In genomic region chr7:19265147-19265546, GRCm38 (mm10) we compare ENCODE assay signal across 11 mouse cellular contexts. TPM values are rescaled to one million over a fixed set of nuclear protein-coding genes. Genes with fewer than 3 reads are reported as not detected.
A peak's percentile ranks its signal among the peaks of the same experiment; 100 is the strongest.
DNase-seq lines count a peak whose midpoint lies in the region; ATAC-seq lines count a peak whose summit lies in the region.
"Had no signal": no experiment of that assay in that cellular context is flagged by ENCODE, and none has a peak within 500 bp of the region (broad histone marks: within the 10 kb centered on the region; RNA-seq: fewer than 3 reads in every experiment).

No protein-coding gene starts in this region.

- H3K4me2 ChIP-seq in heart, embryonic 11.5 days: peak overlapping the region; percentile 45
- H3K4me2 ChIP-seq: forebrain, embryonic 15.5 days had no signal

- H3K27me3 ChIP-seq in heart, embryonic 11.5 days (ENCODE audit: control insufficient read depth, insufficient read depth, low read length): no peaks in the 10 kb centered on the region
- H3K27me3 ChIP-seq: forebrain, embryonic 15.5 days had no signal

- intact Hi-C loops in heart, postnatal 36 days (cut with DNase I): no loop called here

- peaks cover 34% of the 10 kb centered on the region for H3K36me3 ChIP-seq in heart, embryonic 11.5 days (ENCODE audit: control insufficient read depth, insufficient read depth, low read length)

- H3K9me3 ChIP-seq in heart, embryonic 11.5 days (replicated peaks; ENCODE audit: control insufficient read depth, low read length): no peaks in the 10 kb centered on the region
- H3K9me3 ChIP-seq: forebrain, embryonic 15.5 days had no signal

- no peak overlapping the region for H3K4me3 ChIP-seq in heart, embryonic 11.5 days (ENCODE audit: low read depth, low read length)
- H3K4me3 ChIP-seq: forebrain, embryonic 15.5 days; left cerebral cortex, adult 2 months had no signal

- no peak for DNase-seq in heart, postnatal 36 days
- peak; percentile 57 for DNase-seq in MN1 (ENCODE audit: low spot score)
- DNase-seq in urinary bladder, postnatal 25 days (ENCODE audit: low spot score): no peak
- no peak for DNase-seq in frontal cortex, postnatal 10 days (ENCODE audit: low spot score in 2 of 2)
- DNase-seq in ovary, postnatal 10 days (ENCODE audit: low spot score): no peak
- DNase-seq: kidney, adult 18-20 months had no signal

- ATAC-seq in heart, embryonic 11.5 days (replicated peaks; ENCODE audit: insufficient number of reproducible peaks, low FRiP score, low TSS enrichment): no peak
- ATAC-seq in erythroid progenitor cell, adult 5-6 weeks (replicated peaks; ENCODE audit: low FRiP score, poor library complexity, severe bottlenecking): peak; percentile 78
- peak; percentile 3 for ATAC-seq in megakaryocyte progenitor cell, adult 5-6 weeks (replicated peaks; ENCODE audit: poor library complexity)
- ATAC-seq: forebrain, embryonic 15.5 days had no signal

- H3K9ac ChIP-seq in heart, embryonic 11.5 days (ENCODE audit: low read depth, low read length): 0 out of 2 replicates have a peak overlapping the region, but pooled peaks have one; percentile 16
- H3K9ac ChIP-seq: forebrain, embryonic 15.5 days had no signal

- peak overlapping the region; percentile 50 for H3K27ac ChIP-seq in heart, embryonic 11.5 days (ENCODE audit: low read depth, low read length)
- H3K27ac ChIP-seq: forebrain, embryonic 15.5 days; left cerebral cortex, adult 2 months had no signal

- WGBS in heart, embryonic 11.5 days (ENCODE audit: insufficient replicate concordance): 27% methylated on average over 7 of the region's 7 CpGs

- H3K4me1 ChIP-seq in heart, embryonic 11.5 days (ENCODE audit: control insufficient read depth, insufficient read depth, low read length): peaks cover 48% of the 10 kb centered on the region

RNA-seq across cellular contexts. Expression of gene Vasp, which starts 6.5 kb away (rescaled TPM):
- polyA plus RNA-seq in heart, embryonic 11.5 days (2014; fragmentation: Nextera tagmentation; extraction: Ambion mirVana): 61.9 and 102 TPM in 2 replicates
- 10 to 100 TPM; 32.6 to 36.1 TPM for total RNA-seq in heart, postnatal 36 days (2021)
- 34.0 and 58.7 TPM in 2 replicates for total RNA-seq in erythroid progenitor cell, adult 5-6 weeks (2015; ENCODE audit: low replicate concordance)
- 17.9 and 26.7 TPM in 2 replicates for total RNA-seq in erythroid progenitor cell, adult 5-6 weeks (2017; ENCODE audit: low replicate concordance)
- 46.7 and 49.6 TPM in 2 replicates for total RNA-seq in megakaryocyte progenitor cell, adult 5-6 weeks (2015)
- total RNA-seq in megakaryocyte progenitor cell, adult 5-6 weeks (2017): 71.0 and 73.0 TPM in 2 replicates

RNA-seq across cellular contexts. Expression of gene Ppm1n, which starts 14.7 kb away (rescaled TPM):
- polyA plus RNA-seq in heart, embryonic 11.5 days (2014; fragmentation: Nextera tagmentation; extraction: Ambion mirVana): 0.34 TPM in 1 of 2 replicates, not detected in the other
- total RNA-seq in heart, postnatal 36 days (2021): not detected
- not detected in 2 replicates for total RNA-seq in erythroid progenitor cell, adult 5-6 weeks (2015; ENCODE audit: low replicate concordance)
- total RNA-seq in erythroid progenitor cell, adult 5-6 weeks (2017; ENCODE audit: low replicate concordance): not detected in 2 replicates
- 0.20 TPM in 1 of 2 replicates, not detected in the other for total RNA-seq in megakaryocyte progenitor cell, adult 5-6 weeks (2015)
- not detected in 2 replicates for total RNA-seq in megakaryocyte progenitor cell, adult 5-6 weeks (2017)
- total RNA-seq: left cerebral cortex, adult 2 months had no signal

RNA-seq across cellular contexts. Expression of gene Rtn2, which starts 17.3 kb away (rescaled TPM):
- polyA plus RNA-seq in heart, embryonic 11.5 days (2014; fragmentation: Nextera tagmentation; extraction: Ambion mirVana): 25.3 and 31.2 TPM in 2 replicates
- 100 to 1,000 TPM; 137 to 148 TPM for total RNA-seq in heart, postnatal 36 days (2021)
- 4.0 TPM in 1 of 2 replicates, not detected in the other for total RNA-seq in erythroid progenitor cell, adult 5-6 weeks (2015; ENCODE audit: low replicate concordance)
- not detected in 2 replicates for total RNA-seq in erythroid progenitor cell, adult 5-6 weeks (2017; ENCODE audit: low replicate concordance)
- total RNA-seq in megakaryocyte progenitor cell, adult 5-6 weeks (2015): not detected in 2 replicates
- not detected in 2 replicates for total RNA-seq in megakaryocyte progenitor cell, adult 5-6 weeks (2017)

RNA-seq across cellular contexts. Expression of gene Opa3, which starts 37.0 kb away (rescaled TPM):
- 41.2 and 41.6 TPM in 2 replicates for polyA plus RNA-seq in heart, embryonic 11.5 days (2014; fragmentation: Nextera tagmentation; extraction: Ambion mirVana)
- 10 to 100 TPM; 53.9 to 62.9 TPM for total RNA-seq in heart, postnatal 36 days (2021)
- total RNA-seq in erythroid progenitor cell, adult 5-6 weeks (2015; ENCODE audit: low replicate concordance): 19.8 and 25.6 TPM in 2 replicates
- 20.0 and 22.7 TPM in 2 replicates for total RNA-seq in erythroid progenitor cell, adult 5-6 weeks (2017; ENCODE audit: low replicate concordance)
- total RNA-seq in megakaryocyte progenitor cell, adult 5-6 weeks (2015): 12.4 and 16.1 TPM in 2 replicates
- total RNA-seq in megakaryocyte progenitor cell, adult 5-6 weeks (2017): 19.9 and 25.0 TPM in 2 replicates

RNA-seq across cellular contexts. Expression of gene Fosb, which starts 44.7 kb away (rescaled TPM):
- polyA plus RNA-seq in heart, embryonic 11.5 days (2014; fragmentation: Nextera tagmentation; extraction: Ambion mirVana): 0.11 and 0.17 TPM in 2 replicates
- total RNA-seq in heart, postnatal 36 days (2021): under 1 TPM; 0.14 to 0.86 TPM
- 6.3 and 7.9 TPM in 2 replicates for total RNA-seq in erythroid progenitor cell, adult 5-6 weeks (2015; ENCODE audit: low replicate concordance)
- 1.3 and 3.3 TPM in 2 replicates for total RNA-seq in erythroid progenitor cell, adult 5-6 weeks (2017; ENCODE audit: low replicate concordance)
- total RNA-seq in megakaryocyte progenitor cell, adult 5-6 weeks (2015): 18.2 and 28.4 TPM in 2 replicates
- total RNA-seq in megakaryocyte progenitor cell, adult 5-6 weeks (2017): 12.7 and 13.2 TPM in 2 replicates

Comparison
In these comparisons a context has a peak if more than half of its experiments do, and no peak if none do; other contexts are left out.
1. RNA of gene Rtn2, which starts 17.3 kb away (total RNA-seq): 137 to 148 TPM in heart, postnatal 36 days; 4.0 TPM in erythroid progenitor cell, adult 5-6 weeks and not detected in megakaryocyte progenitor cell, adult 5-6 weeks; every median in the first group is over 10 times any median in the second.